Mouse (Mus musculus) heart, embryonic 11.5 days (tissue): ENCODE results near the gene Hdac9. TPM values are rescaled to one million over a fixed set of nuclear protein-coding genes. Genes with fewer than 3 reads are reported as not detected.

Experiments
- ATAC-seq: fragments of 200-750 bp; cut with Nextera tagmentation; replicated peaks from 2 replicates; pipeline ENCODE4 v1.8.0; 2017; ENCODE audit warnings: moderate library complexity; ENCODE audit not compliant: insufficient number of reproducible peaks, low FRiP score, low TSS enrichment
- H3K27ac ChIP-seq: fragments of 300-500 bp; sonication (generic); 2 replicates; pipeline ENCODE4 v1.5.1; 2014; ENCODE audit warnings: mild to moderate bottlenecking, low read depth, low read length
- H3K27me3 ChIP-seq: fragments of 300-500 bp; sonication (generic); 2 replicates; pipeline ENCODE4 v1.6.1; 2014; ENCODE audit warnings: mild to moderate bottlenecking, low read length, mixed read lengths; ENCODE audit not compliant: control insufficient read depth, insufficient read depth
- H3K36me3 ChIP-seq: fragments of 300-500 bp; sonication (generic); 2 replicates; pipeline ENCODE4 v1.6.1; 2014; ENCODE audit warnings: mild to moderate bottlenecking, low read length, moderate library complexity, mixed read lengths; ENCODE audit not compliant: control insufficient read depth, insufficient read depth
- H3K4me1 ChIP-seq: fragments of 300-500 bp; sonication (generic); 2 replicates; pipeline ENCODE4 v1.6.1; 2014; ENCODE audit warnings: low read length; ENCODE audit not compliant: control insufficient read depth, insufficient read depth
- H3K4me2 ChIP-seq: fragments of 300-500 bp; sonication (generic); 2 replicates; pipeline ENCODE4 v1.6.1; 2014; ENCODE audit warnings: mild to moderate bottlenecking, moderate library complexity
- H3K4me3 ChIP-seq: fragments of 300-500 bp; sonication (generic); 2 replicates; pipeline ENCODE4 v1.5.1; 2014; ENCODE audit warnings: low read depth, low read length
- H3K9ac ChIP-seq: fragments of 300-500 bp; sonication (generic); 2 replicates; pipeline ENCODE4 v1.6.1; 2014; ENCODE audit warnings: mild to moderate bottlenecking, low read depth, low read length, moderate library complexity
- H3K9me3 ChIP-seq: fragments of 300-500 bp; sonication (generic); replicated peaks from 2 replicates; pipeline ENCODE4 v1.6.1; 2016; ENCODE audit warnings: low read length; ENCODE audit not compliant: control insufficient read depth
- WGBS: fragments of 180-500 bp; shearing (Covaris S2); extraction: QIAGEN DNeasy Blood & Tissue Kit; methylation state at CpG from one replicate; pipeline ENCODE4 v1.1.7; 2014; ENCODE audit not compliant: insufficient replicate concordance; 5-methylcytosine and 5-hydroxymethylcytosine counted together
- polyA plus RNA-seq: library from polyadenylated mRNA; unstranded; fragments of >200 nt; fragmentation: Nextera tagmentation; extraction: Ambion mirVana; gene quantifications from 2 replicates; pipeline ENCODE4 v1.2.1, GENCODE M21; 2014

The Hdac9 gene
- polyA plus RNA-seq, 1 experiment from 2014 or later: 29.3 TPM

DNA sequence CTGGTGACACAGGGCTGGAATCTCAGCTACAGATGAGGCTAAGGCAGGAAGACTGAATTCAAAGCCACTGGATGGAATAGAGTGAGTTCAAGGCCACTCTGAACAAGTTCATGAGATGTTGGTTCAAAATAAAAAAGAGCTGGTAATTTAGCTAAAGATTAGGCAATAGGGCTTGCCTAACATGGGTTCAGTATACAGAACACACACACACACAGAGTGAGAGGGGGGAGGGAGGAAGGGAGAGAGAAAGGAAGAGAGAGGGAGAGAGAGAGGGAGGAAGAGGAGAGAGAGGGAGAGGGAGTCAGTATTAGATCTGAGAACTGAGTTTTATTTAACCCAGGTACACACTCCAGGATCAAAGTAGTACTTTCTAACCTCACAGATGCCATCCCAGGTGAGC, 115.1 kb downstream of the Hdac9 start:
- Histone ChIP-seq H3K4me1 (no peaks in the 10 kb centered on the region), H3K27ac (no peak overlapping the region), H3K27me3 (no peaks in the 10 kb centered on the region), H3K9ac (no peak overlapping the region), H3K4me2 (no peak overlapping the region), H3K9me3 (no peaks in the 10 kb centered on the region), H3K4me3 (no peak overlapping the region), H3K36me3 (no peaks in the 10 kb centered on the region)
- ATAC-seq: no peak

GRCm38 (mm10) chr12:34797389-34797788, 119.5 kb downstream of the Hdac9 start:
- H3K4me3 ChIP-seq: no peak overlapping the region
- no peak for ATAC-seq
- whole genome bisulfite sequencing: 62% methylated on average over 2 of the region's 2 CpGs
- no peaks in the 10 kb centered on the region for H3K27me3 ChIP-seq
- no peaks in the 10 kb centered on the region for H3K4me1 ChIP-seq
- no peaks in the 10 kb centered on the region for H3K36me3 ChIP-seq
- no peak overlapping the region for H3K27ac ChIP-seq
- H3K9me3 ChIP-seq: no peaks in the 10 kb centered on the region
- H3K9ac ChIP-seq: no peak overlapping the region
- H3K4me2 ChIP-seq: no peak overlapping the region

DNA sequence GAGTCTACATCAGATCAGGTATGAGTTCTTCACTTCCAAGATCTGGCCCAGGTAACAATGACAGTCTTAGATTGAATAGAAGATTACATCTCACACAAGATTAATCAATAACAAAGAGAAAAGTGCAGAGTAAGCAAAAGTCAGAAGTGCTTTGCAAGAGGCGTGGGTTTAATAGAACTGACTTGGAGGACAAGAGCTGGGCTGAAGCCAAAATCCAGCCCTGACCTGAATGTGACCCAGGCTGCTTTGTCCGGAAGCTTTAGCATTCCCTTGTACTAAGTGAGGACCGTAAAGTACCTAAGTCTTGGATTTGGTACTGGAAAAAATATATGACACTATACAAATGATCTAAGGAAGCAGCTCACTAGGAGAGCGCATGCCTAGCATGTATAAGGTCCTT, 121.4 kb downstream of the Hdac9 start:
- Histone ChIP-seq H3K9ac (no peak overlapping the region), H3K9me3 (no peaks in the 10 kb centered on the region), H3K27me3 (no peaks in the 10 kb centered on the region), H3K36me3 (no peaks in the 10 kb centered on the region), H3K4me3 (no peak overlapping the region), H3K4me1 (peaks cover 3% of the 10 kb centered on the region; the same call in 1 of the 2 replicates), H3K4me2 (no peak overlapping the region), H3K27ac (no peak overlapping the region)
- no peak for ATAC-seq
- WGBS: 68% methylated on average over 4 of the region's 4 CpGs

GRCm38 (mm10) chr12:34792113-34792452, 124.8 kb downstream of the Hdac9 start:
- no peak overlapping the region; the same call in 1 of the 2 replicates for H3K9ac ChIP-seq
- H3K4me2 ChIP-seq: no peak overlapping the region

GRCm38 (mm10) chr12:34791213-34792112, 125.4 kb downstream of the Hdac9 start:
- Histone ChIP-seq H3K36me3 (no peaks in the 10 kb centered on the region), H3K27ac (no peak overlapping the region), H3K4me2 (no peak overlapping the region), H3K27me3 (no peaks in the 10 kb centered on the region), H3K9me3 (no peaks in the 10 kb centered on the region), H3K4me3 (no peak overlapping the region), H3K4me1 (peaks cover 3% of the 10 kb centered on the region; the same call in 1 of the 2 replicates), H3K9ac (no peak overlapping the region)
- WGBS: 84% methylated on average over 10 of the region's 10 CpGs
- ATAC-seq: no peak

More at GRCm38 (mm10) chr12:34792113-34792452, 124.8 kb downstream of the Hdac9 start:
- Histone ChIP-seq H3K9me3 (no peaks in the 10 kb centered on the region), H3K4me1 (peaks cover 3% of the 10 kb centered on the region; the same call in 1 of the 2 replicates), H3K27ac (no peak overlapping the region), H3K27me3 (no peaks in the 10 kb centered on the region), H3K36me3 (no peaks in the 10 kb centered on the region), H3K4me3 (no peak overlapping the region)
- 48% methylated on average over 3 of the region's 3 CpGs for WGBS
- no peak for ATAC-seq

GRCm38 (mm10) chr12:34789031-34789982, 127.6 kb downstream of the Hdac9 start:
- no peaks in the 10 kb centered on the region for H3K9me3 ChIP-seq
- no peak overlapping the region for H3K4me2 ChIP-seq
- no peak for ATAC-seq
- no peaks in the 10 kb centered on the region for H3K36me3 ChIP-seq
- no peaks in the 10 kb centered on the region for H3K27me3 ChIP-seq
- no peak overlapping the region for H3K9ac ChIP-seq
- no peak overlapping the region for H3K27ac ChIP-seq
- no peak overlapping the region for H3K4me3 ChIP-seq
- H3K4me1 ChIP-seq: peaks cover 3% of the 10 kb centered on the region; the same call in 1 of the 2 replicates
- WGBS: 78% methylated on average over 10 of the region's 10 CpGs

DNA sequence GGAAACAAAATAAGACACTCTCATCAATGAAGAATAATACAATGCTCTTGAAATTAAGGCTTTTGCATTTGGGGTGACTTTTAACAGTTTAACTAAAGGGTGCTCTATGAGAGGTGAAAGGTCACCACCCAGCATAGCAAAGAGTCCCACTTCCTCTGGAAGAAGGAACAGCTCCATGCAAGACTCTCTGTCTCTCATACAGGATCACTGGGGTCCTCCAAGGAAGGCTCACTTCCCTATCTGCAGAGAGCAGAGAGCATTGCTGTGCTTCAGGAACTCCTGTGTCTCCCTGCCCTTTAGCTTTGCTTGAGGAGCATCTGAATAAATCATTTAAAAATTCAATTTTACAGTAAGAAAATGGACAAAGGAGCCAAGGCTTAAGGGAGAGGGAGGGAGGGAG, 129.5 kb downstream of the Hdac9 start:
- H3K27ac ChIP-seq: no peak overlapping the region
- peaks cover 3% of the 10 kb centered on the region; the same call in 1 of the 2 replicates for H3K4me1 ChIP-seq
- no peak overlapping the region for H3K4me3 ChIP-seq
- no peak overlapping the region for H3K4me2 ChIP-seq
- H3K27me3 ChIP-seq: no peaks in the 10 kb centered on the region
- H3K9ac ChIP-seq: no peak overlapping the region
- no peaks in the 10 kb centered on the region for H3K9me3 ChIP-seq
- ATAC-seq: no peak
- H3K36me3 ChIP-seq: no peaks in the 10 kb centered on the region

DNA sequence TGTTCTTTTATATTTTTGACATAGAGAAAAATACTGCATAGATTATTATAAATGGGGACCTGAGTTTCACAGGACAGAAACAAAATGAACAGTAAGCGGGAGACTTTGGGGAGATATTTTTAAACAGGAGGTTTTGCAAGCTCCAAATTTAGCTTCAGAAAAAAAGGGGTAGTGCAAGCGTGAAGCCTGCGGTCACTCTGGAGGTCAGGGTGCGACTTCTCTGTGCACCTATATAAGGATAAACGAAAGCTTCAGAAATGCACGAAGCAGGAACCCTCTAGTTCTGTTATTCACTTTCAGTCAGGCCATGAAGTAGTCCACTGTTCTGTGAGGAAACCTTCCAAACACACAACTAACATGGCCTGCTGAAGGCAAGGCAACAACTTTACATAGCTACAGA, 133.3 kb downstream of the Hdac9 start:
- no peak overlapping the region for H3K9ac ChIP-seq
- WGBS: 64% methylated on average over 6 of the region's 6 CpGs
- H3K36me3 ChIP-seq: no peaks in the 10 kb centered on the region
- no peak for ATAC-seq
- H3K27me3 ChIP-seq: no peaks in the 10 kb centered on the region
- H3K4me2 ChIP-seq: no peak overlapping the region
- no peaks in the 10 kb centered on the region for H3K4me1 ChIP-seq
- no peak overlapping the region for H3K27ac ChIP-seq
- H3K4me3 ChIP-seq: no peak overlapping the region
- H3K9me3 ChIP-seq: no peaks in the 10 kb centered on the region
